Mouse (Mus musculus) kidney, adult 2 months (tissue): Measurements from ENCODE around the gene Mak. TPM values are rescaled to one million over a fixed set of nuclear protein-coding genes. Genes with fewer than 3 reads are reported as not detected.

Source experiments
- DNase-seq: peaks from one replicate; pipeline ENCODE4 v3.0.0; 2021
- H3K27ac ChIP-seq: fragments of 200-500 bp; 2 replicates; pipeline ENCODE4 v1.5.1; 2012; ENCODE audit warnings: low read depth, low read length, control low read depth, inconsistent platforms; ENCODE audit not compliant: insufficient read depth
- H3K27me3 ChIP-seq: fragments of 200-500 bp; replicated peaks from 2 replicates; pipeline ENCODE4 v1.6.1; 2012; ENCODE audit warnings: mild to moderate bottlenecking, moderate library complexity, low read length, inconsistent platforms; ENCODE audit not compliant: control insufficient read depth, insufficient read depth
- H3K36me3 ChIP-seq: fragments of 200-500 bp; 2 replicates; pipeline ENCODE4 v1.6.1; 2012; ENCODE audit warnings: mild to moderate bottlenecking, moderate library complexity, low read length, inconsistent platforms; ENCODE audit not compliant: control insufficient read depth, insufficient read depth
- H3K4me1 ChIP-seq: fragments of 200-500 bp; 2 replicates; pipeline ENCODE4 v1.6.1; 2011; ENCODE audit warnings: low read length; ENCODE audit not compliant: control insufficient read depth, insufficient read depth
- H3K4me3 ChIP-seq: fragments of 200-500 bp; 2 replicates; pipeline ENCODE4 v1.5.1; 2011; ENCODE audit warnings: mild to moderate bottlenecking, low read depth, low read length, control low read depth; ENCODE audit not compliant: insufficient read depth
- CTCF ChIP-seq: fragments of 200-500 bp; conservative IDR thresholded peaks from 2 replicates; pipeline ENCODE4 v1.5.1; 2011; ENCODE audit warnings: low read depth, mild to moderate bottlenecking, control low read depth, low read length, moderate library complexity, mixed read lengths; ENCODE audit not compliant: insufficient read depth, insufficient read length
- POLR2A ChIP-seq: fragments of 200-500 bp; IDR thresholded peaks from one replicate; pipeline ENCODE4 v1.6.1; 2011; ENCODE audit warnings: low read depth, low read length, control low read depth
- WGBS: fragments of 180-500 bp; shearing (Covaris S2); methylation state at CpG from one replicate; pipeline ENCODE4 v1.1.7; 2018; 5-methylcytosine and 5-hydroxymethylcytosine counted together
- polyA plus RNA-seq: library from polyadenylated mRNA; depleted of rRNA; stranded (reverse); fragments of >200 nt; gene quantifications from 2 replicates; pipeline ENCODE4 v1.2.3, GENCODE M21; 2012; rRNA removed

Gene Mak
- polyA plus RNA-seq, 1 experiment: not detected

GRCm38 (mm10) chr13:40979321-40979720 is 100.2 kb downstream of the Mak start:
- no peaks in the 10 kb centered on the region for H3K36me3 ChIP-seq
- DNase-seq: peak; percentile 85
- peaks cover 5% of the 10 kb centered on the region; the same call in 1 of the 2 replicates for H3K4me1 ChIP-seq
- H3K27me3 ChIP-seq: no peaks in the 10 kb centered on the region
- no peak overlapping the region for H3K4me3 ChIP-seq
- TF ChIP-seq CTCF (no peak), POLR2A (no peak)
- 11% methylated on average over 2 of the region's 2 CpGs for WGBS
- peak overlapping the region; percentile 85 for H3K27ac ChIP-seq

- no peaks in the 10 kb centered on the region for H3K36me3 ChIP-seq
- TF ChIP-seq CTCF (no peak), POLR2A (no peak)
- DNase-seq: peak; percentile 68
- no peak overlapping the region for H3K4me3 ChIP-seq
- 71% methylated on average over 4 of the region's 4 CpGs for WGBS
- peak overlapping the region; percentile 85 for H3K27ac ChIP-seq
- H3K27me3 ChIP-seq: no peaks in the 10 kb centered on the region
- peaks cover 5% of the 10 kb centered on the region; the same call in 1 of the 2 replicates for H3K4me1 ChIP-seq
Observed at GRCm38 (mm10) chr13:40978652-40979051, 100.9 kb downstream of the Mak start.

GRCm38 (mm10) chr13:40977609-40978008 is 101.9 kb downstream of the Mak start:
- no peaks in the 10 kb centered on the region for H3K27me3 ChIP-seq
- WGBS: 31% methylated on average over 7 of the region's 7 CpGs
- no peak overlapping the region for H3K27ac ChIP-seq
- no peak overlapping the region for H3K4me3 ChIP-seq
- DNase-seq: peak; percentile 72
- no peaks in the 10 kb centered on the region for H3K36me3 ChIP-seq
- peaks cover 5% of the 10 kb centered on the region; the same call in 1 of the 2 replicates for H3K4me1 ChIP-seq
- TF ChIP-seq POLR2A: no peak
- peak; percentile 91 for TF ChIP-seq CTCF

Other genes with a start within 250 kb of the Mak start
- gene Gcnt2, start 220.0 kb downstream of the Mak start, polyA plus RNA-seq: 8.4 and 9.2 TPM in 2 replicates
- 32.0 and 33.9 TPM in 2 replicates for gene Pak1ip1, start 78.7 kb downstream of the Mak start, polyA plus RNA-seq
- 132 and 175 TPM in 2 replicates for gene Tmem14c, start 63.4 kb downstream of the Mak start, polyA plus RNA-seq
- gene Gcm2, start 31.3 kb upstream of the Mak start, polyA plus RNA-seq: not detected in 2 replicates
- gene Sycp2l, start 34.6 kb upstream of the Mak start, polyA plus RNA-seq: not detected in 2 replicates
- gene Elovl2, start 140.7 kb upstream of the Mak start, polyA plus RNA-seq: 31.7 and 34.6 TPM in 2 replicates
- 3.0 and 3.7 TPM in 2 replicates for gene Smim13, start 170.1 kb upstream of the Mak start, polyA plus RNA-seq
- not detected in 2 replicates for gene Gm17364, start 194.3 kb upstream of the Mak start, polyA plus RNA-seq